Mouse (Mus musculus): ENCODE measurements around the gene Fez2.

DNA sequence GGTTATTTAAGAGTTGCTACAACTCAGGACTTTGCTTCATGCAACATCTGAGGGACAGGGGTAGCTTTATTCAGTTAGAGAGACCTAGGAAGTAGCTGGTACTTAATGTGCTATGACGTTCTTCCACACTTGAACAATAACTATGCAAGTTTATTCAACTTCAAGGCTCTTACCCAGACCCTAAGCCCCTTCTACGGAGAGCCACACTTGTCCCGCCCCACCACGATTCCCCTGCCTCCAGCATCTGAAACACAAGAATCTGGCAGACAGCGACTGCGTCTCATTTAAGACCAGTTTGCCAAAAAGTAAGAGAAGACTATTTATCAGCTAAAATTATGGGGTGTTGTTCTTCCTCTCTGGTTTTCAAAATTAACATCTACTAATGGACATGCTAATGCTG lies 33.9 kb upstream of the Fez2 start:
- TF ChIP-seq CTCF (IDR thresholded peaks at IDR 0.05; ENCODE audit: low read depth) (no peak), EP300 (IDR thresholded peaks at IDR 0.05; ENCODE audit: low read depth) (no peak)

All from liver, postnatal 0 days (tissue).